Mouse (Mus musculus) NIH3T3 (cell line): ENCODE measurements at regions not wholly inside any gene's neighbourhood (a gene's known extent, or its start where the extent isn't known, plus 50 kb on each side); places are given as distances from the start of the nearest gene placed in this dataset.

ENCODE experiments used
- DNase-seq: peaks from one replicate; pipeline ENCODE4 v3.0.0-alpha.2; 2012; ENCODE audit warnings: low read depth

GRCm38 (mm10) chr4:25542136-25542535 is 257.9 kb downstream of the Fut9 start:
- DNase-seq = peak; percentile 44
